Mouse (Mus musculus): Measurements from ENCODE around the gene Igsf21. TPM values are rescaled to one million over a fixed set of nuclear protein-coding genes. Genes with fewer than 3 reads are reported as not detected.

Igsf21 gene
- polyA plus RNA-seq, 1 experiment from 2014 or later, result 0.07 TPM

- no peak overlapping the region for H3K9ac ChIP-seq (ENCODE audit: low read length)
- WGBS, result 75% methylated on average over 9 of the region's 9 CpGs
- ATAC-seq (ENCODE audit: insufficient number of reproducible peaks, low FRiP score, low TSS enrichment, low read depth), result no peak
Observed at GRCm38 (mm10) chr4:140215205-140215604, 31.4 kb downstream of the Igsf21 start.

GRCm38 (mm10) chr4:140214406-140214805 lies 32.2 kb downstream of the Igsf21 start:
- Histone ChIP-seq H3K27me3 (ENCODE audit: control insufficient read depth, insufficient read depth, low read length) (no peaks in the 10 kb centered on the region), H3K9me3 (ENCODE audit: control insufficient read depth, low read length) (no peaks in the 10 kb centered on the region), H3K9ac (ENCODE audit: low read length) (no peak overlapping the region), H3K4me1 (ENCODE audit: control insufficient read depth, insufficient read depth, low read length) (0 out of 2 replicates have a peak, but pooled peaks cover 5% of the 10 kb centered on the region), H3K27ac (replicated peaks; ENCODE audit: low read depth, low read length) (no peak overlapping the region), H3K4me2 (ENCODE audit: low read depth, severe bottlenecking) (no peak overlapping the region), H3K36me3 (ENCODE audit: control insufficient read depth, insufficient read depth, low read length) (no peaks in the 10 kb centered on the region), H3K4me3 (ENCODE audit: low read depth, low read length) (no peak overlapping the region)
- DNase-seq (ENCODE audit: low spot score) (no peak), ATAC-seq (ENCODE audit: insufficient number of reproducible peaks, low FRiP score, low TSS enrichment, low read depth) (no peak)
- 27% methylated on average over 14 of the region's 14 CpGs for WGBS

More at GRCm38 (mm10) chr4:140215205-140215604, 31.4 kb downstream of the Igsf21 start:
- Histone ChIP-seq H3K9me3 (ENCODE audit: control insufficient read depth, low read length) (no peaks in the 10 kb centered on the region), H3K4me1 (ENCODE audit: control insufficient read depth, insufficient read depth, low read length) (0 out of 2 replicates have a peak, but pooled peaks cover 5% of the 10 kb centered on the region), H3K4me2 (ENCODE audit: low read depth, severe bottlenecking) (no peak overlapping the region), H3K4me3 (ENCODE audit: low read depth, low read length) (no peak overlapping the region), H3K27me3 (ENCODE audit: control insufficient read depth, insufficient read depth, low read length) (no peaks in the 10 kb centered on the region), H3K27ac (replicated peaks; ENCODE audit: low read depth, low read length) (no peak overlapping the region), H3K36me3 (ENCODE audit: control insufficient read depth, insufficient read depth, low read length) (no peaks in the 10 kb centered on the region)
- no peak for DNase-seq (ENCODE audit: low spot score)

GRCm38 (mm10) chr4:140210129-140210890 lies 36.3 kb downstream of the Igsf21 start:
- no peak for DNase-seq (ENCODE audit: low spot score)
- WGBS, result 77% methylated on average over 11 of the region's 11 CpGs
- no peaks in the 10 kb centered on the region for H3K9me3 ChIP-seq (ENCODE audit: control insufficient read depth, low read length)
- H3K9ac ChIP-seq (ENCODE audit: low read length), result no peak overlapping the region
- no peaks in the 10 kb centered on the region for H3K27me3 ChIP-seq (ENCODE audit: control insufficient read depth, insufficient read depth, low read length)
- H3K4me3 ChIP-seq (ENCODE audit: low read depth, low read length), result no peak overlapping the region
- no peaks in the 10 kb centered on the region for H3K36me3 ChIP-seq (ENCODE audit: control insufficient read depth, insufficient read depth, low read length)
- H3K4me2 ChIP-seq (ENCODE audit: low read depth, severe bottlenecking), result no peak overlapping the region
- ATAC-seq (ENCODE audit: insufficient number of reproducible peaks, low FRiP score, low TSS enrichment, low read depth), result no peak
- no peak overlapping the region for H3K27ac ChIP-seq (replicated peaks; ENCODE audit: low read depth, low read length)
- H3K4me1 ChIP-seq (ENCODE audit: control insufficient read depth, insufficient read depth, low read length), result no peaks in the 10 kb centered on the region

- ATAC-seq (ENCODE audit: insufficient number of reproducible peaks, low FRiP score, low TSS enrichment, low read depth), result no peak
- H3K4me1 ChIP-seq (ENCODE audit: control insufficient read depth, insufficient read depth, low read length), result no peaks in the 10 kb centered on the region
- H3K4me2 ChIP-seq (ENCODE audit: low read depth, severe bottlenecking), result no peak overlapping the region
- DNase-seq (ENCODE audit: low spot score), result no peak
- H3K4me3 ChIP-seq (ENCODE audit: low read depth, low read length), result no peak overlapping the region
- H3K9me3 ChIP-seq (ENCODE audit: control insufficient read depth, low read length), result no peaks in the 10 kb centered on the region
- WGBS, result 78% methylated on average over 12 of the region's 12 CpGs
- H3K36me3 ChIP-seq (ENCODE audit: control insufficient read depth, insufficient read depth, low read length), result no peaks in the 10 kb centered on the region
- H3K27me3 ChIP-seq (ENCODE audit: control insufficient read depth, insufficient read depth, low read length), result no peaks in the 10 kb centered on the region
- no peak overlapping the region for H3K27ac ChIP-seq (replicated peaks; ENCODE audit: low read depth, low read length)
- H3K9ac ChIP-seq (ENCODE audit: low read length), result no peak overlapping the region
Observed at GRCm38 (mm10) chr4:140205811-140206231, 40.8 kb downstream of the Igsf21 start.

GRCm38 (mm10) chr4:140204775-140205174 lies 41.8 kb downstream of the Igsf21 start:
- DNase-seq (ENCODE audit: low spot score), result no peak
- Histone ChIP-seq H3K4me1 (ENCODE audit: control insufficient read depth, insufficient read depth, low read length) (no peaks in the 10 kb centered on the region), H3K27me3 (ENCODE audit: control insufficient read depth, insufficient read depth, low read length) (no peaks in the 10 kb centered on the region), H3K4me2 (ENCODE audit: low read depth, severe bottlenecking) (no peak overlapping the region), H3K36me3 (ENCODE audit: control insufficient read depth, insufficient read depth, low read length) (no peaks in the 10 kb centered on the region), H3K9me3 (ENCODE audit: control insufficient read depth, low read length) (no peaks in the 10 kb centered on the region), H3K9ac (ENCODE audit: low read length) (no peak overlapping the region), H3K4me3 (ENCODE audit: low read depth, low read length) (no peak overlapping the region), H3K27ac (replicated peaks; ENCODE audit: low read depth, low read length) (no peak overlapping the region)
- no peak for ATAC-seq (ENCODE audit: insufficient number of reproducible peaks, low FRiP score, low TSS enrichment, low read depth)
- WGBS, result 70% methylated on average over 10 of the region's 10 CpGs

GRCm38 (mm10) chr4:140203696-140204272 lies 42.8 kb downstream of the Igsf21 start:
- Histone ChIP-seq H3K9ac (ENCODE audit: low read length) (no peak overlapping the region), H3K36me3 (ENCODE audit: control insufficient read depth, insufficient read depth, low read length) (no peaks in the 10 kb centered on the region), H3K4me1 (ENCODE audit: control insufficient read depth, insufficient read depth, low read length) (no peaks in the 10 kb centered on the region), H3K9me3 (ENCODE audit: control insufficient read depth, low read length) (no peaks in the 10 kb centered on the region), H3K27ac (replicated peaks; ENCODE audit: low read depth, low read length) (no peak overlapping the region), H3K27me3 (ENCODE audit: control insufficient read depth, insufficient read depth, low read length) (no peaks in the 10 kb centered on the region), H3K4me3 (ENCODE audit: low read depth, low read length) (no peak overlapping the region), H3K4me2 (ENCODE audit: low read depth, severe bottlenecking) (no peak overlapping the region)
- DNase-seq (ENCODE audit: low spot score) (no peak), ATAC-seq (ENCODE audit: insufficient number of reproducible peaks, low FRiP score, low TSS enrichment, low read depth) (no peak)
- WGBS, result 91% methylated on average over 12 of the region's 12 CpGs

GRCm38 (mm10) chr4:140202196-140202595 lies 44.4 kb downstream of the Igsf21 start:
- Histone ChIP-seq H3K4me2 (ENCODE audit: low read depth, severe bottlenecking) (no peak overlapping the region), H3K9me3 (ENCODE audit: control insufficient read depth, low read length) (no peaks in the 10 kb centered on the region), H3K27ac (replicated peaks; ENCODE audit: low read depth, low read length) (no peak overlapping the region), H3K9ac (ENCODE audit: low read length) (no peak overlapping the region), H3K4me1 (ENCODE audit: control insufficient read depth, insufficient read depth, low read length) (no peaks in the 10 kb centered on the region), H3K36me3 (ENCODE audit: control insufficient read depth, insufficient read depth, low read length) (no peaks in the 10 kb centered on the region), H3K27me3 (ENCODE audit: control insufficient read depth, insufficient read depth, low read length) (no peaks in the 10 kb centered on the region), H3K4me3 (ENCODE audit: low read depth, low read length) (no peak overlapping the region)
- ATAC-seq (ENCODE audit: insufficient number of reproducible peaks, low FRiP score, low TSS enrichment, low read depth), result no peak
- 28% methylated on average over 6 of the region's 6 CpGs for WGBS
- DNase-seq (ENCODE audit: low spot score), result no peak

GRCm38 (mm10) chr4:140200296-140200695 lies 46.3 kb downstream of the Igsf21 start:
- Histone ChIP-seq H3K4me3 (ENCODE audit: low read depth, low read length) (no peak overlapping the region), H3K4me1 (ENCODE audit: control insufficient read depth, insufficient read depth, low read length) (no peaks in the 10 kb centered on the region), H3K4me2 (ENCODE audit: low read depth, severe bottlenecking) (no peak overlapping the region), H3K27me3 (ENCODE audit: control insufficient read depth, insufficient read depth, low read length) (no peaks in the 10 kb centered on the region), H3K9ac (ENCODE audit: low read length) (no peak overlapping the region), H3K36me3 (ENCODE audit: control insufficient read depth, insufficient read depth, low read length) (no peaks in the 10 kb centered on the region), H3K9me3 (ENCODE audit: control insufficient read depth, low read length) (no peaks in the 10 kb centered on the region), H3K27ac (replicated peaks; ENCODE audit: low read depth, low read length) (no peak overlapping the region)
- no peak for DNase-seq (ENCODE audit: low spot score)
- no peak for ATAC-seq (ENCODE audit: insufficient number of reproducible peaks, low FRiP score, low TSS enrichment, low read depth)
- WGBS, result 78% methylated on average over 14 of the region's 14 CpGs

All from limb, embryonic 11.5 days (tissue).